8 mouse cellular contexts compared by ENCODE assay signal in genomic region chr12:105008150-105008549, GRCm38 (mm10). TPM values are rescaled to one million over a fixed set of nuclear protein-coding genes. Genes with fewer than 3 reads are reported as not detected.
DNase-seq lines count a peak whose midpoint lies in the region; ATAC-seq and TF ChIP-seq lines count a peak whose summit lies in the region.

No protein-coding gene starts in this region.

- no peak for TF ChIP-seq POLR2A in bone marrow macrophage, adult 2 months (IDR thresholded peaks at IDR 0.05; ENCODE audit: borderline replicate concordance, low read depth, low read length)

- ATAC-seq in lung, embryonic 15.5 days (ENCODE audit: borderline replicate concordance, extremely low read depth, low FRiP score, low TSS enrichment): no peak
- ATAC-seq in liver, embryonic 16.5 days (ENCODE audit: low read depth): no peak

- H3K9ac ChIP-seq in lung, embryonic 15.5 days: no peak overlapping the region
- peak overlapping the region; percentile 87 for H3K9ac ChIP-seq in liver, embryonic 16.5 days (ENCODE audit: low read depth, low read length)

- DNase-seq in heart, embryonic 10.5 days (ENCODE audit: low spot score): no peak
- no peak for DNase-seq in heart, postnatal 36 days
- DNase-seq in lung, postnatal 10 days: no peak
- DNase-seq in c-Kit-positive CD71-positive TER-119-positive erythroid progenitor cells, embryonic 14.5 days (ENCODE audit: low spot score): no peak
- DNase-seq in gastrocnemius, adult 8-10 months (ENCODE audit: low spot score in 2 of 2): no peak

- peaks cover 25% of the 10 kb centered on the region for H3K4me1 ChIP-seq in heart, embryonic 10.5 days
- peaks cover 20% of the 10 kb centered on the region for H3K4me1 ChIP-seq in lung, embryonic 15.5 days
- H3K4me1 ChIP-seq in bone marrow macrophage, adult 2 months (ENCODE audit: control insufficient read depth, insufficient read depth, low read length): peaks cover 67% of the 10 kb centered on the region
- H3K4me1 ChIP-seq in liver, embryonic 16.5 days (ENCODE audit: control insufficient read depth, low read depth, low read length): peaks cover 83% of the 10 kb centered on the region

- WGBS in heart, embryonic 10.5 days: 55% methylated on average over 2 of the region's 2 CpGs
- 56% methylated on average over 2 of the region's 2 CpGs for WGBS in lung, embryonic 15.5 days
- 47% methylated on average over 2 of the region's 2 CpGs for WGBS in liver, embryonic 16.5 days (ENCODE audit: insufficient replicate concordance)

- intact Hi-C loops in heart, postnatal 36 days (cut with DNase I): no loop called here

- H3K36me3 ChIP-seq in heart, embryonic 10.5 days: no peaks in the 10 kb centered on the region
- H3K36me3 ChIP-seq in lung, embryonic 15.5 days: no peaks in the 10 kb centered on the region
- H3K36me3 ChIP-seq in liver, embryonic 16.5 days (ENCODE audit: control insufficient read depth, insufficient read depth): no peaks in the 10 kb centered on the region

- H3K4me2 ChIP-seq in lung, embryonic 15.5 days: peak overlapping the region; percentile 96; the same call in 1 of the 2 replicates
- peak overlapping the region; percentile 89 for H3K4me2 ChIP-seq in liver, embryonic 16.5 days (ENCODE audit: low read depth, low read length)

- H3K27me3 ChIP-seq in heart, embryonic 10.5 days (ENCODE audit: insufficient read depth, poor library complexity, severe bottlenecking): peaks cover 93% of the 10 kb centered on the region
- H3K27me3 ChIP-seq in lung, embryonic 15.5 days: peaks cover 66% of the 10 kb centered on the region
- no peaks in the 10 kb centered on the region for H3K27me3 ChIP-seq in liver, embryonic 16.5 days (ENCODE audit: control insufficient read depth, insufficient read depth, low read depth, low read length)

- H3K27ac ChIP-seq in heart, embryonic 10.5 days: peak overlapping the region; percentile 17; the same call in 1 of the 2 replicates
- no peak overlapping the region for H3K27ac ChIP-seq in lung, embryonic 15.5 days
- H3K27ac ChIP-seq in bone marrow macrophage, adult 2 months (ENCODE audit: insufficient read depth, low read depth, low read length): peak overlapping the region; percentile 37
- H3K27ac ChIP-seq in liver, embryonic 16.5 days (ENCODE audit: low read length): no peak overlapping the region; the same call in 1 of the 2 replicates

- no peak; the same call in 1 of the 2 replicates for TF ChIP-seq CTCF in bone marrow macrophage, adult 2 months (IDR thresholded peaks at IDR 0.05; ENCODE audit: low read depth, low read length)

- 0 out of 2 replicates have a peak overlapping the region, but pooled peaks have one; percentile 84 for H3K4me3 ChIP-seq in heart, embryonic 10.5 days
- no peak overlapping the region for H3K4me3 ChIP-seq in lung, embryonic 15.5 days
- peak overlapping the region; percentile 88 for H3K4me3 ChIP-seq in bone marrow macrophage, adult 2 months (ENCODE audit: insufficient read depth, low read length)
- peak overlapping the region; percentile 89 for H3K4me3 ChIP-seq in liver, embryonic 16.5 days (ENCODE audit: low read depth, low read length)

- H3K9me3 ChIP-seq in heart, embryonic 10.5 days: no peaks in the 10 kb centered on the region
- H3K9me3 ChIP-seq in lung, embryonic 15.5 days: no peaks in the 10 kb centered on the region
- no peaks in the 10 kb centered on the region for H3K9me3 ChIP-seq in liver, embryonic 16.5 days (replicated peaks; ENCODE audit: control insufficient read depth, low read length)

RNA-seq across cellular contexts. Expression of gene Syne3, which starts 1.5 kb away (rescaled TPM):
- polyA plus RNA-seq in heart, embryonic 10.5 days (2016; fragmentation: Nextera tagmentation; extraction: Ambion mirVana): 0.21 and 0.41 TPM in 2 replicates
- total RNA-seq in heart, postnatal 36 days (2021): 1 to 10 TPM; 7.2 to 7.8 TPM
- polyA plus RNA-seq in lung, embryonic 15.5 days (2015; fragmentation: Nextera tagmentation; extraction: Ambion mirVana): 0.50 and 0.81 TPM in 2 replicates
- polyA plus RNA-seq in bone marrow macrophage, adult 2 months (2012; ENCODE audit: insufficient read depth, insufficient read length, missing spikeins): 13.4 and 18.2 TPM in 2 replicates
- 2.8 TPM in 2 replicates for polyA plus RNA-seq in liver, embryonic 16.5 days (2015; fragmentation: Nextera tagmentation; extraction: Ambion mirVana)
- total RNA-seq in gastrocnemius, adult 8-10 months (2022): 1 to 10 TPM; 2.9 to 5.0 (median 3.6) TPM

RNA-seq across cellular contexts. Expression of gene Glrx5, which starts 24.3 kb away (rescaled TPM):
- polyA plus RNA-seq in heart, embryonic 10.5 days (2016; fragmentation: Nextera tagmentation; extraction: Ambion mirVana): 253 and 312 TPM in 2 replicates
- 10 to 100 TPM; 93.2 to 97.0 TPM for total RNA-seq in heart, postnatal 36 days (2021)
- 136 and 140 TPM in 2 replicates for polyA plus RNA-seq in lung, embryonic 15.5 days (2015; fragmentation: Nextera tagmentation; extraction: Ambion mirVana)
- 22.5 and 31.6 TPM in 2 replicates for polyA plus RNA-seq in bone marrow macrophage, adult 2 months (2012; ENCODE audit: insufficient read depth, insufficient read length, missing spikeins)
- polyA plus RNA-seq in liver, embryonic 16.5 days (2015; fragmentation: Nextera tagmentation; extraction: Ambion mirVana): 424 and 446 TPM in 2 replicates
- 10 to 100 TPM; 57.5 to 66.9 (median 60.3) TPM for total RNA-seq in gastrocnemius, adult 8-10 months (2022)

Comparison
In these comparisons a context has a peak if more than half of its experiments do, and no peak if none do; other contexts are left out.
1. H3K27ac ChIP-seq: peak in heart, embryonic 10.5 days (single experiment) and bone marrow macrophage, adult 2 months (single experiment); none in lung, embryonic 15.5 days (single experiment) and liver, embryonic 16.5 days (single experiment).